Mouse (Mus musculus) large intestine, adult 2 months (tissue): ENCODE data around the gene Rab24. TPM values are rescaled to one million over a fixed set of nuclear protein-coding genes. Genes with fewer than 3 reads are reported as not detected.

Experiments
- DNase-seq: peaks from one replicate; pipeline ENCODE4 v3.0.0-alpha.2; 2012; ENCODE audit warnings: low read depth, low spot score
- WGBS: fragments of 180-500 bp; shearing (Covaris S2); methylation state at CpG from one replicate; pipeline ENCODE4 v1.1.7; 2018; 5-methylcytosine and 5-hydroxymethylcytosine counted together
- polyA plus RNA-seq: library from polyadenylated mRNA; depleted of rRNA; stranded (reverse); fragments of >200 nt; gene quantifications from 2 replicates; pipeline ENCODE4 v1.2.3, GENCODE M21; 2012; rRNA removed

Gene Rab24
- 85.0 and 92.2 TPM in 2 replicates for polyA plus RNA-seq

DNA sequence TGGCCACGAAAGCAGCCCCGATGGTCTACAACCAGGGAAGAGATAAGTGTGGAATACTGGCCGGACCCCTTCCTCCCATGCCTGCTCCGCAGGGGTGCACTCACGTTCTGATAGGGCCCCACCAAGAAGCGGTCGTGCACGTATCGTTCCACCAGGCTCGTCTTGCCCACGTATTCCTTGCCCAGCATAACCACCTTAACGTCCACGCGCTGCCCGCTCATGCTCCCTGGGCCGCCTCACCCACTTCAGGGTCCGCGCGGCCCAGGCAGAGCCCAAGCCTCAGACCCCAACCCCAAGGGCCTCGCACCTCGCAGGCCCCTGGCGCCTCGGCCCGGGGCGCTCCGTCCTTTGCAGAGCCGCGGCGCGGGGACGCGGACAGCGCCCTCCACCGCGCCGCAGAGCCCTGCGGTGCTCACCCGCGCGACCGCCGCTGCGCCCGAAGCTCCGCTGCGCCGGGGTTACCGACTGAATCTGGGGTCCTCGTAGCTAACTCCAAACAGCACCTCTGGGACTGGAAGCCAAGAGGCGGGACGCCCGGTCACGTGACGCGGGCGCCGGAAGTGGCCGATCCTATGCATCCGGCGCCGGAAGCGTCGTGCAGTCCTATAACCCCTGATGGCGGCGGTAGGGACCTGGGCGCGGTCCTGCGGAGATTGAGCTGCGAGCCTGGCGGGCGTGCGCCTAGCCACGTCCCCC lies at the start of gene Rab24:
TSS of gene Rab24 (minus strand) at position 513 of the 696 bp plus-strand sequence.
- DNase-seq, result no peak
- WGBS, result under 1% methylated on average over 73 of the region's 73 CpGs

DNA sequence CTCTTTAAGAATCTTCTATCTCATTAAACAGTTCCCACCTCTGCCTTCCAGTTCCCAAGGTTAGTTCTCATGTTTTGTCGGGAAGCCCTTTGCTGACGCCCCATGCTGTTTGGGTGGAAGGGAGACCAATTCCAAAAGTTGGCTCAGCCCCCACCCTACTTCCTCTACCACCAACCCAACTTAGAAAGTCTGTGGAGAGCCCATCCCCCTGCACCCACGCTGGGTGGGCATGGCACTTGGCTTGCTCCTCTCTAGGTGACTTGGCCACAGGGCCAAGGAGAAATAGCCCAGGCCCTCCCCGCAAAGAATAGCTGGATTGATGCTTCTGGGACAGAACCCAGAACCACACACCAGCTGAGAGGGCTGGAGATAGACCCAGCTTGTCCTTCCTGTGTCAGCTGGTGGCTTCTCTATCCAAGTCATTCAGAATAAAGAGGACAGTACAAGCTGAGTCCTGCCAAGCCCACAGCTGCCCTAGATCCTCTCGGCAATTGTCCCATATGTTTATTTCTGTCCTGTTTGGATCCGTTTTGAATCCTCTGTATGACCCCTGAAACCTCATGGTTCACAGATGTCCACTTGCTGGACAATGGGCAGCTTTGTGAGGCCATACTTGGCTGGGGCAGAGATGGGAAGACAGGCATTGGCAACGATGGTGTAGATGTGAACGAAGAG lies 49.4 kb upstream of the Rab24 start:
- no peak for DNase-seq
- WGBS, result 67% methylated on average over 8 of the region's 8 CpGs

DNA sequence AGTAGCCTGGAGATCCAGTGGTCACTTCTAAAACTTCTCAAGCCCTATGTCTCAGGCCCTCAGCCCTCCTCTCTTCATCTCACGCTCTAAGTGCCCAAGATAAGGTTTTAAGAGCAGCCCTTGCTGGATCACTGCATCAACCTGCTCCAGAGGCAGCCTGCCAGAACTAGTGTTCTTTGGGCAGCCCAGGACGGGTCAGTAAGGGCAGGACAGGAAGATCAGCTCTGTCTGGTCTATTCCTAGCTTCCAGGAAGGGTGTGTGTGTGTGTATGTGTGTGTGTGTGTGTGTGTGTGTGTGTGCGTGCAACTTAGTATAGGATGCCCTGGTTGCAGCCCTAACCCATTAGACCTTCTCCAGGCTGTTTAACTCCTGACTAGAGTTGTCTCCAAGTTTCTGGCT lies 48.5 kb upstream of the Rab24 start:
- WGBS, result 44% methylated on average over 3 of the region's 3 CpGs
- DNase-seq, result no peak

DNA sequence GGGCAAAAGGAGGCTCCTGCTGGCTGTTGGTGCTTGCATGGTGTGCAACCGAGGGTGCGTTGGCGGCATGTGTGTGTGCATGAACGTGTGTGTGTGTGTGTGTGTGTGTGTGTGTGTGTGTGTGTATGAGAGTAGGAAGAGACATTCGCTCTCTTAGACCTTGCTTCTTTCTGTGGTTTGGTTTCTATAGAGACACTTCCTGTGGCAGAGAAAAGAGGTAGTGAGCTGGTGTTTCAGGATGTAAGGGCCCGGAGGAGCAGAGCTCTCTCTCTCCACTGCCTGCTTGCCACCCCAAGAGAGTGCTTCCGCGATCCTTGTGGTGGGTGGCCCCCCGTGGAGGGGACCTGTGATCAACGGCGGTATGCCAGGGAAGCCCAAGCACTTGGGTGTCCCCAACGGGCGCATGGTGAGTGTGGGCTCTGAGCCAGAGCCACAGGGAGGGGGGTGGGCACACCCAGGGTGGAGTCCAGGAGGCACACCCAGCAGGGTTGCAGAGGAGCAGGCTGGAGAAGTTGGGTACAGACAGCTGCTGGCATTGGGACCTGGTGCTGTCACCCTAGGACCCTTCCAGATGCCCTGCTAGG lies 47.9 kb upstream of the Rab24 start, which contains the start of gene Rgs14:
TSS of gene Rgs14 (plus strand) at position 202 of the 584 bp plus-strand sequence.
- WGBS, result 28% methylated on average over 13 of the region's 13 CpGs
- DNase-seq, result no peak

DNA sequence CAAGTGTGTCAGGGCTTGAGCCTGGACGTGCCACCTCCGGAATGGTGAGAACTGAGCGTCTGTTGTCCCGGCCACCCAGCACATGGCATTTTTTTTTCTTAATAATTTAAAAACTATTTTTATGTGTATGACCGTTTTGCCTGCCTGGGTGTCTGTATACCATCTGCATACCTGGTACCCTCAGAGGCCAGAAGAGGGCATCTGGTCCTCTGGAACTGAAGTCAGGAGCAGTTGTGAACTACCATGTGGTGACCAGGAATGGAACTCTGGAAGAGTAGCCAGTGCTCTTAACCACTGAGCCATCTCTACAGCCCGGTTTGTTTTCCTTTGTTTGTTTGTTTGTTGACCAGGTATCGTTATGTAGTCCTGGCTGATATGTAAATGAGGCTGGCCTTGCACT lies 46.7 kb upstream of the Rab24 start:
- WGBS, result 73% methylated on average over 7 of the region's 7 CpGs
- no peak for DNase-seq

- WGBS, result under 1% methylated on average over 35 of the region's 35 CpGs
Measured at GRCm38 (mm10) chr13:55362453-55363060, 40.8 kb upstream of the Rab24 start, which contains the start of gene Lman2. Gene Lman2, minus strand, starts transcription at chr13:55362783.

GRCm38 (mm10) chr13:55361974-55362452 lies 40.3 kb upstream of the Rab24 start:
- DNase-seq, result no peak
- WGBS, result under 1% methylated on average over 32 of the region's 32 CpGs

More at GRCm38 (mm10) chr13:55362453-55363060, 40.8 kb upstream of the Rab24 start, which contains the start of gene Lman2:
- peak; percentile 100 for DNase-seq

DNA sequence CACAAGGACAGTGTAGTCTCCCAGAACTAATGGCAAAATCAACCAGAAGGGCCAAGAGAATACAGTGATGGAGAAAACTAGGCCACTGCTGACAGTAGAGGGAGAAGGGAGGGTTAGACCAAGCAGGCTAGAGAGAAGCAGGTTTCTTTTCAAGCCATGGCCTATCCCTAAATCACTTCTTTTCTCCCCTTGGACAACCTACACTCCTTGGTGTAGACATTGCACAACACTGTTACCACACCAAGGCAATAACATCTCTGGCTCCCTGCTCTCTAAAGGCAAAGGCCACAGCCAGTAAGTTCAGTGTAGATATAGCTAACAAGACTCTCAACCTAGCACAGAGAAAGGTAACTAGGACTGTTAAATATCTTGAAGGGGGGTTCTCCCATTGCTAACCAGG lies 39.4 kb upstream of the Rab24 start:
- DNase-seq, result no peak

GRCm38 (mm10) chr13:55346745-55347144 lies 25.0 kb upstream of the Rab24 start:
- WGBS, result 78% methylated on average over 11 of the region's 11 CpGs
- DNase-seq, result no peak

DNA sequence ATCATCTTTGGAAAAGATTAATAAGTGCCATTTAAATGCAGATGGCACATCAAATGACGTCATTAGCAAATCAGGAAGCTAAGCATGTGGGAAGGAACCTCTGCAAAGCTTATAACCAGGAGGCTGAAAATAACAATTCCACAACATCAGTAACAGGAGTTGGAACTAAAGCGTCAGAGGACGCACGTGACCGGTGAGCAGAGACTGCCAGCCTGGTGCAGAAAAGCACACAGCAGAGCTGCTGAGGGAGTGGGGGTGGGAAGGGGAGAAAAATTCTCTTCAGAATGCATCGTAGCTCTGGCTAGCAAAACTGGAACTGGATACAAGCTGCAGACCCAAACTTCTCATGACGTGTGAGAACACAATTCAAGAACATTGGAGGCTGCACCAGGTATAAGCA lies 22.5 kb upstream of the Rab24 start:
- WGBS, result 85% methylated on average over 7 of the region's 7 CpGs
- DNase-seq, result no peak

DNA sequence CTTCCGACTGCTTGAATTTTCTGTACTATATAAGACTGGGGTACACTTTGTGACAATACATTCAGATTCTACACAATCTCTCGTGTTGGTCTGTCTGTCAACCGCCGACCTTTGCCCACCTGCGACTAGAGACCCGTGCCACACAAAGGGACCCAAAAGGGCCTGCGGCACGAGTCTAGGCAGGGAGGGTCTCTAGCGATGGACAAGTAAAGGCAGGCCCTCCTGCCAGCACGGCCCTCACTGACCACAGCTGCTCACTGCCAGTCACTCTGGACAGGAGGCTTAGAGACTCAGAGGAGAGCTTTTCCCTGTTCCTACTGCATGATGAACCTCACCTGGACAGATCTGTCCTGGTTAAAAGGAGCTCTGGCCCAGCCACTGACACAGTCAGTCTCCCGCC lies 20.7 kb upstream of the Rab24 start:
- DNase-seq, result no peak
- 38% methylated on average over 11 of the region's 11 CpGs for WGBS

DNA sequence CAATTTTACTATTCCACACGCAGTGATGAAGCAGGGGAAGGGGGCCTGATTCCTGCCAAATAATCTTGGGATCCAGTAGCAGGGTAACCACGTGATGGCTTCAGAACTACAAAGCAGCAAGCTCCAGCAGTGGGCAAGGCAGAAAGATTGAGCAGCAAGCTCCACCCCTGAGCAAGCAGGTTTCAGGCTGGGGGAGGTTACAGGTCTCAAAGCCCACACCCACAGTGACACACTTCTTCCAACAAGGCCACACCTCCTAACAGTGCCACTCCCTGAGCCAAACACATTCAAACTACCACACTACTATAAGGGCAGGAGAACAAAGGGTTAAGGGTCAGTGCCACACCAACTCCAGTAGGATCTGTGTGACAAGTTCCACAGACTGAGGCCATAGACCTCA lies 17.5 kb upstream of the Rab24 start:
- DNase-seq, result no peak
- WGBS, result 8% methylated on average over 2 of the region's 2 CpGs

DNA sequence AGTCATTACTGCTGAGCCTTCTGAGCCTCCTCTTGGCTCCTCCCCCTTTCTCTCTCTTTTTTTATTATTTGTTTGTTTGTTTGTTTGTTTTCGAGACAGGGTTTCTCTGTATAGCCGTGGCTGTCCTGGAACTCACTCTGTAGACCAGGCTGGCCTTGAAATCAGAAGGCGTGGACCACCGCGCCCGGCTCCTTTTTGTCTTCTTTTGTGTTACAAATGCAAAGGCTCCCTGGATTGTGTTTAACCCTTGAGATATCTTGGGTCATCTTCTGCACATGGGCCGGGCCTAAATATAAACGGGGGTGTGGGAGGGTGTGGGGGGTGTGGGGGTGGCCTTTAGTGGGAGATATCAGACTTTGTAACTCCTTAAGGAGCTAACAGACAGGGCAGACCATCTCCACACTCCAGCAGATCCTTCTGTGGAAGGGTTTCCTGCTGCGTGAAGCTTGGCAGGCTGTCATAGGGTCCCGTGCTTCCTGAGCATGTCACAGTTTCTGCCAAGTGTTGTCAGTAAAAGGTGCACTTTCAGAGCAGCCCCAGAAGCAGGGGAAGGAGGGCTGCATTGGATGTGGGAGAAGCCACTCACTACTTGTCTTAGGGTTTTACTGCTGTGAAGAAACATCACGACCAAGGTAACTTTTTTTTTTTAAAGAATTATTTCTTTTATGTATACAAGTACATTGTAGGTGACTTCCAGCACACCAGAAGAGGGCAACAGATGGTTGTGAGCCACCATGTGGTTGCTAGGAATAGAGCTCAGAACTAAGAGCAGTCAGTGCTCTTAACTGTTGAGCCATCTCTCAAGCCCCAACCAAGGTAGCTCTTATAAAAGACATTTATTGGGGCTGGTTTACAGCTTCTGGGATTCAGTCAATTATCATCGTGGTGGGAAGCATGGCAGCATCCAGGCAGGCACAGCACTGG lies 16.6 kb upstream of the Rab24 start:
- 54% methylated on average over 12 of the region's 12 CpGs for WGBS
- DNase-seq, result no peak

DNA sequence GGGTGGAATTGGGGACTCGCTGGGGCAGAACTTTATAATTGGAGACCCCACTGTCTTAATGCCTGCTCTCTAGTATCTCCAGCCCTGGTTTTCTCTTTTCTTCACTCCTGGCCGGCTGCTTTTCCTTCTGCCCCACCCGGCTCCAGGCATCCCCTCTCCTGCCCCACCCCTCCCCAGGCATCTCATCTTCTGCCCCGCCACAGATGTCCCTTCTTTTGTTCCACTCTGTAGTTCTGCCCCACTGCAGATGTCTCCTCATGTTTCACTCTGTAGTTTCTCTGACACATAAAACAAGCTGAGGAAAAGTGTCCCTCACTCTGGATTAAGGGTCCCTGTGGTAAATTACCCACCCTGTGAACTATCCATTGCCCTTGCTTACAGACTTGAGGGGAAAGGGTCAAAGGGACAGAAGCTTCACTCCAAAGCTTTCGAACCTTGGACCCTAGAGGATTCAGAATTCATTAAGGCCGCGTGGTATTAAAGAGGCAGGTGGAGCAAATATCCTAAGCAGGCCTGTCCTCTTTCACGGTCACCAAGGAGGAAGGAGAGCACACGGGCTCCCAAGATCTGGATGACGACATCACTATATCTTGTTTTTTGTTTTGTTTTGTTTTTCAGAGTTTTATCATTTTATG lies 15.7 kb upstream of the Rab24 start:
- 73% methylated on average over 10 of the region's 10 CpGs for WGBS
- no peak for DNase-seq

GRCm38 (mm10) chr13:55335701-55336100 lies 14.0 kb upstream of the Rab24 start:
- WGBS, result 82% methylated on average over 4 of the region's 4 CpGs
- no peak for DNase-seq

DNA sequence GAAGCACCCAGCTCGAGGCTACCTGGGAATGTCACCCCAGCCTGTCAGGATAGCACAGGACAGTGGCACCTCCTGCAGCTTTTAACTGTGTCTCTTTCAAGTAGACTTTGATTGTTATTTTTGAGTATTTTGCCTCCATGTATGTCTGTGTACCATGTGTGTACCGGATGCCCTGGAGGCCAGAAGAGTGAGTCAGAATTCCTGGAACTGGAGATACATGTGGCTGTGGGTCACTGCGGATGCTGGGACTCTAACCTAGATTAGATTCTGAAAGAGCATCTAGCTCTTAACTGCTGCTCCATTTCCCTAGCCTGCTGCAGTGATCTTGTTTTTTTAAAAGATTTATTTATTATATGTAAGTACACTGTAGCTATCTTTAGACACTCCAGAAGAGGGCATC lies 10.6 kb upstream of the Rab24 start:
- WGBS, result 80% methylated on average over 3 of the region's 3 CpGs

DNA sequence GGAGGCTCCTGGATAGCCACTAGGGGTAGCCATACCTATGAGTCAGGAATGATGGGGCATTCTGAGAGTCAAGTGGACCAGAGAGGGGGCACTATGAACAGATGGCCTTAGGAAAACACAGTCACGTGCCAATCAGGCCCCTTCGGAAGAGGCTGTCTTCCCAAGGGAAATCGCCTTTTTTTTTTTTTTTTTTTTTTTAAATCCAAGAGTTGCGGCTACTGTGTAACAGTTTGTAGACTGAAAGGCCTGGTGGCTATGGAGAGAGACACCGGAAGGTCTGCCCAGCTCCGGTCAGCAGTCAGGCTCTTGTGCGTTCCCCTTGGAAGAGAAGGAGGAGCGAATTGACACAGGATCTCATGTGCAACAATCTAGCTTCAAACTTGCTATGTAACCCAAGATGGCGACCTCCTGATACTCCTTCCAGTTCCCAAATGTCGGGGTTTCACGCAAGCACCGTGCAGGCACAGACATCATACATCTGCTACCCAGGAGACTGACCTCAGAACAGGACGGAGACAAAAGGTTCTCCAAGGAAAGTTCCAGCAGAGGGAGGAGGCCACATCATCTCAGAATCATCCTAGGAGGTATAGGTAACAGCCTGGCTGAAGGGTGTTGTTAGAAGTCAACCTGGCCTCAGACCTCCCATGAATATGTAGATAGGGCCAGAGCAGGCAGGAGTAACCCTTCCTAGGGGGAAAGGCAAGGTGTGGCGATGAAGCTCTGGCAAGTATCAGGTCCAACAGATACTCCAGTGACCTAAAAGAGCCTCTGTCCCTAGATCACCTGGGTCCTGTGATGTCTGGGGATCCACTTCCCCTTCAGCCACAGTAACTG lies 9.0 kb upstream of the Rab24 start:
- WGBS, result 68% methylated on average over 14 of the region's 14 CpGs
- no peak for DNase-seq

More for the DNA sequence above, 10.6 kb upstream of the Rab24 start:
- no peak for DNase-seq
